Mouse (Mus musculus) monocyte, adult 2 months (primary cell): ENCODE results near the gene Cdhr3.

Source experiments
- DNase-seq, 2 experiments: peaks; one replicate each; pipeline ENCODE4 v3.0.0; 2022; ENCODE audit warnings: low spot score in 2 of 2, low read depth in 1 of 2

The Cdhr3 gene

DNA sequence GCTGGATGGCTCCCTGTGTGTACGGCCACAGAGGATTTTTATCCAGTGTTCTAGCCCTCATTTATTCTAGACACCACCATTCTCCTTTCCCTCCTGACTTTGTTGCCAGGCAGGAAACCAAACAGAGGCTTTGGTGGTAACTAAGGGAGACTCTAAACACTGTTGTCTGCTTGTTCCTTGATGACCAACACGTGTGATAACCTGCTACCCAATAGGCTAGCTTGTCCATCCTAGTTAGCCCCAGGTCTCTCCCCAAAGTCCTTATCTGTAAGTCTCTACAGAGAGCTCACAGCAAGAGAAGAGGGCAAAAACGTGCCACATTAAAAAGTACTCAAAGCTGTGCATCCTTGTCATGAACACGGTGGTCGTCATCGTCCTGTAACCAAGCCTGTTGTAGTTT lies at the start of gene Cdhr3:
Cdhr3 (minus strand) TSS at position 101 of the 400 bp plus-strand sequence.
- no peak for DNase-seq

GRCm38 (mm10) chr12:33139083-33139482 lies 46.4 kb upstream of the Cdhr3 start:
- no peak for DNase-seq

GRCm38 (mm10) chr12:33137857-33138256 lies 45.2 kb upstream of the Cdhr3 start:
- DNase-seq: no peak

DNA sequence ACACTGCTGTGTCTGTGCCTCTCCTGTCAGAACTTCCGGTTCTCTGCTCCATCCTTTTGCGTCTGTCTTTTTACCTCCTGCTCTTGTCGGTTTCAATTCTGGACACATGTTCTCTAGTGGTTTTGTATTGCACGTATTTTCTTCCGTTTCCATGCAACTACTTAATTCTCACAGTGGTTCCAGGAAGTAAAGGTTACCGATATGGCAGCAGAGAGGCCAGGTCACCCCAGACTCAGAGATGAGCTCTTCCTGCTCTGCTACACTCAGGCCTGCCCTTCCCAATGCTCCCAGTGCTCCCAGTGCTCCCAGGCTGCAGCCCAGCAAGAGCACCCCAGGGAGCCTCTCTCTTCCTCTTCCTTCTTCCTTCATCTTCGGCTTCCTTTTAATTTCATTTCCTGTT lies 39.1 kb upstream of the Cdhr3 start:
- no peak for DNase-seq

DNA sequence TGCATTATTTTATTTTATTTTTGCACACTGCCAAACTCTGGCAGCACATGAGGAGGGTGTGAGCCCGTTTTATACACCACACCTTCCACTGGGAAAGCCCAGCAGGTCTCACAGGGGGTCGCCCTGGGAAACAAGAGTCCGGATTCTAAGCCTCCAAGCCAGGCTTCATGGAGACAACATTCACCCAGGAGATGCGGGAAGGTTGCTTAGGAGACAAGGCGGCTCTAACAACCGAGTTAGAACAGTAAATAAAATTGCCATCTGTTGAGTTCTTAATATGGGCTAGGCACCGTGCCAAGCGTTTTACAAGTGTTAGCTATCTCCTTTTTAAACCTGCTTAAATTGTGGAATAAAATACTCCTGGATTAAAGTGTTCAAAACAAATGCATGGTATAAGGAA lies 37.7 kb upstream of the Cdhr3 start:
- no peak for DNase-seq

DNA sequence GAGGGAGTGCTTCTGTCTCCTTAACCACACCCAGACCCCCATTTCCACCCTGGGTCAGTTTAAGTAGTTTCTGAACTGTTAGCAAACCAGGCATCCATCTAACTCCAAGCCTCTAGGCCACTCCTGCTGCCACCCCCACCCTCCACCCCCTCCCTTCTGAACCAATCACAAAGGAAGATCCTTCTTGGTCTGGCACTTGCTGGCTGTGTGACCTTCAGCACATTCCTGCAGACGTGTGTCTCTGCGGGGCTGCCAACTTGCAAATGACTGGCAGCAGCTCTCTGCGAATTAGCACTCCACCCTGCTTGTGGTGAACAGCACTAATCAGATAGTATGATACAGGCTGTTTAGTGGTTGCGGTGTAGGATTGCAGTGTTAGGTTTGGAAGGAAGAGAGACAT lies 36.7 kb upstream of the Cdhr3 start:
- no peak for DNase-seq

DNA sequence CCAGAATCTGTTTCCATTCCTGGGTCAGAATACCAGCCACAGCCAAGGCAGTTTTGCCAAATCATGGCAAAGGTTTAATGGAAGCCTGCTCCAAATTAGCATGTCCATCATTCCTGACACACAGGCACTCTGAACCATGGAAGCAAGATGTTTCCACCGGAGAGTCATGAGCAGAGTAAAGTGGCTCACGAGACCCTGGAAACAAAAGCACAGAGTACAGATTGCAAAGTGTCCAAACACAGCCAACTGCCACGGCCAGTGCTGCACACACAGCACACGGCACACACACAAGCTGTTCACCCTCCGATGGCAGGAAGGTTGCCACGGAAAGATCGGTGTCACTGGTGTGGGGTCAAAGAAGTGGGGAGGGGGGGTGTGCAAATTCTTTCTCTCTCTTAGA lies 36.0 kb upstream of the Cdhr3 start:
- no peak for DNase-seq

DNA sequence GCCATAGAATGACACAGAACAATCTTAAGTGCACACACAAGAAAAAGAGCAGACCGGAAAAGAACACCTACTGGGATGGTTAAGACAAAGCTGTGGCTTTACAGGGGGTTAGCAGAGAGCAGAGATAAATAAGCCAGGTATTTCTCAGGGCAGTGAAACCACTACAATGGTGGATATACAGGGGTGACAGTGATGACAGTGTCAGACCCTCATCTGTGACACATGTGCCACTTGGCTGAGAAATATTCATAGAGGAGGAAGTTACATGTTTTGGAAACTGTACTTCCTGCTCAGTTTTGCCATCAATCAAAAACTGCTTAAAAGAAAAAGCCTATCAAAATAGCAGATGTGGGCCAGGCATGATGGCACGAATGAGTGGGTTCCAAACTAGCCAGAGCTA lies 35.4 kb upstream of the Cdhr3 start:
- no peak for DNase-seq

DNA sequence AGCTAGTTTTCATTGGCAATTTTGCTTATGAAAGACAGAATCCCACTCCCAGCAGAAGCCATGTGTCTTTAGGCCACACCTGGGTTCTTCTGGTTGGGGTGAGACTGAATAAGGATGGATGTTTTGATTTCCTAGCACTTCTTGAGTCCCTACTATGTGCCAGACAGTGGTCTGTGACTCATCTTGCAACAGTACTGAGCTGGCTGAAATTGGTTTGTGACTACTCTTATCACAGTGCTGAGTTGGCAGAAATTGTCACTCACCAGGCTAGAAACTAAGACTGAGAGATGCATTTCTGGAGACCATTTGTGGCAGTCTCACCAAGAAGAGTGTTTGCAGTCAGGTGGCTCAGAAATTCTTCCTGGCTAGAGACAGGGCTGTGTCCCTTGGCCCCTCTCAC lies 33.6 kb upstream of the Cdhr3 start:
- no peak for DNase-seq

- peak in 1 of 2 experiments; percentile 28 for DNase-seq
These were observed 33.0 kb upstream of the Cdhr3 start for GRCm38 (mm10) chr12:33125594-33126227.

DNA sequence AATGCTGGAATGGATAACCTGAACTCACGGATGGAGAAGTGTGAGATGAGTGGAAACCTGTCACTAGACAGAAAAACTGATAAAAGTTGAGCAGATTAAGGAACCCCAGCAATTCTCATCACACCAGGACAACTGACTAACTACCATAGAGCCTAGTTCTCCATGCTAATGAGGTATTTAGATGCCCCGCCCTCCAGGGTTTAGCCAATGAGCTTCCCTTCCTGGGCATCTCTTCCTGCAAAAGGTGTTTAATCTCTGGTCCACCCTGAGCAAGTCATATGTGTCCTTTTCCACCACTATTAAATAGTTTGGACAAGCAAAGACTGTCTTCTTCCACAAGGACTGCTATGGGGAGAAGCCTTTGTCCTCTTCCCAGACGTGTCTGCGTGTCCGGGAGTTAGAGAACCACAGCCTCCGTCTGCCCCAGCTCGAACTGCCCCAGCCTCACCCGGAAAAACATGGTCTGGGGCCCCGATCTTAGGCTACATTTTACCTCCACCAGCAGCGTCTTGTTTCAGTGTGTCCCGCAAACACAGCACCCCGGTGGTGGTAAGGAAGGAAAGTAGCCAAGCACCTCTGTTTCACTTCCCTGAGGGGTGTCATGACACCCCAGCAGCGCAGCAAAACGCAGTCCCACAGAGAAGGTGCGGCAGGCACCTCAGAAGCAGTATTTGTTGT lies 26.1 kb upstream of the Cdhr3 start:
- no peak for DNase-seq

GRCm38 (mm10) chr12:33110894-33111471 lies 18.3 kb upstream of the Cdhr3 start:
- DNase-seq: no peak

DNA sequence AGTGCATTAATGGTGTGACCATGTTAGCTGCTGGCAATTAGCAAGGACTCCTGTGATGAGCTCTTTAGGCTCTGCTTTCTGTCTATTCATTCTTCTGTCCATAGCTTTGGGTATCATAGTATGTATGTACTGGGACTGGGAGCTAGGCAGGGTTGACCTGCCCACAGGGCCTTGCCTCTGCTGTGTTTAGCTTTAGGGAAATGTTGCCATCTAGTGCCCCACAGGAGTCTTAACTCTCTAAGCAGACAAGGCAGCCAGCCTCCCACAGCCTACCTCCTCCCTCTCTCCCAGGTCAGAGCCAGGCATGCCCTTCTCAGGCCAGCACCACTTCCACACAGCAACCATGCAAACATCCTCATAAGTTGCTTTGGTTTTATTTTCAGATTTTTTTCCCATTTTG lies 16.9 kb upstream of the Cdhr3 start:
- no peak for DNase-seq

DNA sequence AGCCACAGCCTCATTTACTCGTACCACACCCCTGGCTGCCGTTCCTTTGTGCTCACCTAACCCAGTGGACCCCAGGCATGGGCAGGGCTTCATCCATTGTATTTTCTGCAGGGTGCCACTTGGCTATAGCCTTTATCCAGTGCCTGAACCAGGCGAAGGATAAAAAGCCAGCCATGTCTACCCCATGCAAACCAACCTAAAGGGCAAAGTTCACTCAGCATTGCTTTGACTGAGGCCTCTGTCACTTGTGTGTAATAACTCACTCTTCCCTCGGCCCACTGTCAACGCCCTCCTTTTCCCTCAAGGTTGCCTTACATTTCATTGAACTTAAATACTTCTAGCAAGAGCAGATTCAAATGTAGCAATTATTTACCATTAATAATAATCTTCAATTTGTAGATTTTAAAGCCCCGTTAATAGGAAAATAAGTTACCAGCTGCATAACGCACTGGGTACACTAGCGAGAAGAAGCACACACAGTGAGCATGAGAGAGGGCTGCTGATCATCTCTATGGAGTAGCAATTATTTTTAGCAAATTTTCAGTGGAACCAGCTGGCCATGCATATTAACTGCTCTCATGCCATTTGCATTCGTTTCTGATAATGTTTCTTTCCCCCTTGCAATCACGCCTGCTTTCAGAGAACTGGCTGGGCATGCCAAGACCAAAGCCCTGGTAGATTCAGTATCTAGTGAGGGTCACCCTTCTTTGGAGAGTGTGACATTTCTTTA lies 13.9 kb upstream of the Cdhr3 start:
- no peak for DNase-seq

GRCm38 (mm10) chr12:33105724-33106123 lies 13.0 kb upstream of the Cdhr3 start:
- DNase-seq: no peak

DNA sequence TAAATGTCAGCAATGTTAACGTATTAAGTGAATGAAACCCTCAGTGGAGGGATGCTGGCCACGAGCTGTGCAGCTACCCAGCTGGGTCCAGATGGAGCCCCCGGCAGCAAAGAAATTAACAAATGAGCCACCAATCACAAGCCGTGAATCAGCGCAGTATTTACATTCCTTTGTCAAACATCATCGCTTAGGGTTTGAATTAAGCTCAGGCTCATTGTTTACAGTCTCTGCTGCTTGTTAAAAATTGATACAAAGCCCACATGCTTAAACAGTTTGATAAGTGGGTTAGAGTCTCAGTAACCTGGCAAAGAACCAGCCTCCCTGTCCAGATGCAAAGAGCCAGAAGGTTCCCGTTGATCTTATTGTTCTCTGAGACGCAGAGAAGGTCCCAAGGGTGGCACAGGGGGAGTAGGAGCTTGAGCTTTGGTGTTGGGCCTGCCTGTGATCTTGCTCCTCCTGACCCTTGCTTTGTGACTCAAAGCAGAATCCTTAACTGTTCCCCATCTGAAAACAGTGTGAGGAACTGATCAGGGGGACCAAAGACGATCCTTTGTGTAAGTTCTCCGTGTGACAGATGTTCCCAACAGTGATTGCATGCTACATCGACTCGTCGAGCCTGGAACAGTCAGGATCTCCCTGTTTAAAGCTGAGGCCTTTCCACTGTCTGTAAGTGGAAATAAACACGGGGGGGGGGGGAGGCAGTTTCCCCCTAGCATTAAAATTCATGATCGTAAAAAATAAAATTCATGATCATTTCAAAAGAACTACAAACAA lies 9.9 kb upstream of the Cdhr3 start:
- no peak for DNase-seq

DNA sequence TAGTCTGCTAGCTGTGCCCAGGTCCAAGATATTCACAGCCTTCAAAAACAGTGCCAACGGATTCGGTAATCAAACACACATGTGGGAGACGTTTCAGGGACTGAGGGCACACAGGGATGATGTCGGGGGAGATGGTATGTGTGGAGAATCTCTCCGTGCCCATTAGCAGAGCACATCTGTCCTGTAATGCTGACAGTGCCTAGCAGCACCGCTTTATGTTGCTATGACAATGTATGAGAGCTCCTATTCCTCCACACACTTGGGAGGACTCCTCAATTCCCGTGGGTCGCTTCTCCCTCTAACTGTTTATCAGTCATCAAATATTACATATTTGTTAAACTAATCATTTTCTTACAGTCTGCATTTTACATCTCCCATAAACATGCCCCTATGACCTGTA lies 9.0 kb upstream of the Cdhr3 start:
- DNase-seq: no peak

DNA sequence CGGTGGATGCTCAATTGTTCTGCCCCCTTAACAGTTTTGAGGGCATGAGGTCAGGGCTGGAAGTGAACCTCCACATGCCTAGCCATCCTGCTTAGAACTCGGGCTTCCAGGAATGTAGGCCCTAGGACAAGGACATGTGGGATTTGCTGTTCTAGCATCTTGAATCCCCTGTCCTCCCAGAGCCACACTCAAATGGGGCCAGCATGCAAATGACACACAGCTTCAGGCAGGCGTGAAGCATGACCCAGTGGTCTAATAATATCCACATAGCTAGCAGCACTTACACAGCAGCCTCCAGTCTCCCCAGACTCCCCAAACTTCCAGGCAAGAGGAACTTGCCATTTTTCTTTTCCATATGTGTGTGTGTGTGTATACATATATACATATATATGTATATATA lies 3.3 kb upstream of the Cdhr3 start:
- no peak for DNase-seq

DNA sequence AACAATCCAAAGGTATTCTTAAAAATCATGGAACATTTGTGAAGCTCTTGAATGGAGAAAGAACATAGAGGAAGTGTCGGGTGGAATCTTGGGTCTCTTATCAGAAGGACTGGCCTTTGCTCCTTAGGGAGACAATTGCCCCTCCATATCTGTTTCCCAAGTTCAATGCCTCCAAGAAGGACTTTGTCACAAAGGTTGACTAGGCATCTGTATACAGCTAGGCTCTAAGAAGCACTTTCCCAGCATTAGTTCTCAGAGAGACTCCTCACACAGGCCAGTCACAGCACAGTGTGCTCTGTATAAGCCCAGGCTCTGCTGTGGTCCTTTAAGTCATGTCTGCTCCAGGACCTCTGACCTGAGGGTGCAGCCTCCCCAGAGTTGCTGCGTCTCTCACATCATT lies 479 bp downstream of the Cdhr3 start:
- DNase-seq: no peak

GRCm38 (mm10) chr12:33086151-33086550 lies 6.5 kb downstream of the Cdhr3 start:
- no peak for DNase-seq

DNA sequence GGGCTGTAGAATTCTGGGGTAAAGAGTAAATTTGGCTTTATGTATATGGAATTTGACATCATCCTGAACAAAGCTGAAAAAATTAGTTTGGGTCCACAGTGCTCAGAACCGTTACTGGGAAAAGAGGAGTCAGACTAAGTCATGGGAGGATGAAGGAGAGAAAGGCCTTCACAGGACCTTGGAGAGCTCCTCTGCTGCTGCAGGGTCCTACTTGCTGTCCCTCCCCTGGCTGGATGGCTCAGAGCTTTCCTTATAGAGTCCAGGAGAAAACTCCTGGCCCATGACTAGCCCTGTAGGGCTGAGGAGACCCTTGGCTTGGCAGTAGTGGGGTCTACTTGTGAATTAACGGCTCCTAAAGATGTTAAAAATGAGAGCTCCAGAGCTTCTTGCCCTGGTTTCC lies 8.0 kb downstream of the Cdhr3 start:
- no peak for DNase-seq
